Mouse (Mus musculus): ENCODE data around the gene Pcsk1n. TPM values are rescaled to one million over a fixed set of nuclear protein-coding genes. Genes with fewer than 3 reads are reported as not detected.
A peak's percentile ranks its signal among the peaks of the same experiment; 100 is the strongest.
"Not testable (repeated sequence)": the region's sequence is repeated elsewhere in the genome, so short reads cannot be mapped to it uniquely, and the experiment has no call there.

Pcsk1n gene
- 0.89 and 0.94 TPM in 2 replicates for polyA plus RNA-seq (2015; fragmentation: Nextera tagmentation; extraction: Ambion mirVana)

DNA sequence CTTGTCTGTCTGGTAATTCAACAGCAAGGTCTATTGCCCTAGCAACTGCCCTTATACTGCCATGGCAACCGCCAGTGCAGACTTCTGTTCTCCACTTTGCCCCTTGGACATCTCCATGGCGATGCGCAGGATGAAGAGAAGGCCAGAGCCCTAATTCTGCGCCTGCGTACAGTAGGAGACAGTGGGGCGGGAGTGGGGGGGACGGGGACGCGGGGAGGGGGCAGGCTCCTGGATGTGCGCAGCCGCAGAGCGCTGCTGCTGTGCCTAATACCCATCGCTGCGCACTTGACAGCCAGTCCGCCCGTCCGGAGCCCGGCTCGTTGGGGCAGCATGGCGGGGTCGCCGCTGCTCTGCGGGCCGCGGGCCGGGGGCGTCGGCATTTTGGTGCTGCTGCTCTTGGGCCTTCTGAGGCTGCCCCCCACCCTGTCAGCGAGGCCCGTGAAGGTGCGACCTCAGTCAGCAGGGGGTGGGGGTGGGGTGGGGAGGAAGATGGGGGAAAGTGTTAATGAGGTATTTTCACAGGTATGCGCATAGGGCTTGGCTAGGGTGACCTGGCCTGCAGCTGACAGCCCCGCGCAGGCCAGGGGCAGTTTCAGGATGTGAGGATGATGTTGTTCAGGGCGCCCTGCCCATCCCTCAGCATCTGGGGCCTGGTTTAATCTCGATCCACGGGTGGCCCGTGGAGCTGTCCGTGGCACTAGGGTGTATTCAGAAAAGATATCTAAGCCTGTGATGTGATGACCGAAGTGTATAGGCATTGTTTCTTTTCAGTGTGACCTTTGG, at the start of gene Pcsk1n:
Gene Pcsk1n (plus strand): TSS at position 222 of the 783 bp plus-strand sequence.
- Histone ChIP-seq H3K9me3 (no peaks in the 10 kb centered on the region), H3K27me3 (peaks cover 66% of the 10 kb centered on the region), H3K4me2 (replicated peaks) (peak within 1 kb of the TSS; percentile 56), H3K36me3 (no peaks in the 10 kb centered on the region), H3K4me1 (no peaks in the 10 kb centered on the region), H3K4me3 (peak within 1 kb of the TSS; percentile 30), H3K27ac (no peak within 1 kb of the TSS), H3K9ac (no peak within 1 kb of the TSS)
- no peak for ATAC-seq (ENCODE audit: low FRiP score, low read depth)
- WGBS: 20% methylated on average over 29 of the region's 40 CpGs

GRCm38 (mm10) chrX:7869826-7870225, 49.8 kb upstream of the Pcsk1n start:
- no peak for ATAC-seq (ENCODE audit: low FRiP score, low read depth)
- Histone ChIP-seq H3K9ac (no peak overlapping the region), H3K27me3 (no peaks in the 10 kb centered on the region), H3K4me1 (no peaks in the 10 kb centered on the region), H3K9me3 (no peaks in the 10 kb centered on the region), H3K4me2 (replicated peaks) (no peak overlapping the region), H3K4me3 (no peak overlapping the region), H3K27ac (no peak overlapping the region), H3K36me3 (peaks cover 35% of the 10 kb centered on the region)
- 41% methylated on average over 3 of the region's 3 CpGs for WGBS

DNA sequence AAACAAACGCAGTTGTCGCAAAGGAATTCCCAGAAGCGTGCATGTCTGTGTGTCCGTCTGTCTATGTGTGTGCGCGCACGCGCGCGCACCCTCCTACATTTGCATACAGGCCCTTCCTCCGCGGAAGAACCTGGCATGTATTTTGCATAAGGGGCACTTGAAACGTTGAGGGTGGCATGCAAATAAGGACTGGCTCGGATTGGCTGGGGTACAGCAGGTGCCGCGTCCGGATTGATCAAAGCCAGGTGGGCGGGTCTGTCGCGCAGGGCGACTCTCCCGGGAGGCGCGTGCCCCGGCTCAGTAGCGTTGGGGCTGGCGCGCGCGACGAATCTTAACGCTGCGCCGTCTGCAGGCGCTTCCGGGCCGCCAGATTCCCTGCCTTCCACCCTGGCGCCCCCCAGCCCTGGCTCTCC, 41.6 kb upstream of the Pcsk1n start, which contains the start of gene Pim2:
Gene Pim2 (plus strand): TSS at position 256 of the 413 bp plus-strand sequence.
- no peaks in the 10 kb centered on the region for H3K27me3 ChIP-seq
- H3K9ac ChIP-seq: peak within 1 kb of the TSS; percentile 60
- H3K36me3 ChIP-seq: peaks cover 18% of the 10 kb centered on the region
- no peaks in the 10 kb centered on the region for H3K9me3 ChIP-seq
- H3K4me3 ChIP-seq: peak within 1 kb of the TSS; percentile 46
- H3K27ac ChIP-seq: no peak within 1 kb of the TSS
- ATAC-seq (ENCODE audit: low FRiP score, low read depth): peak; percentile 80
- 7% methylated on average over 37 of the region's 38 CpGs for WGBS
- peaks cover 3% of the 10 kb centered on the region; the same call in 1 of the 2 replicates for H3K4me1 ChIP-seq
- H3K4me2 ChIP-seq (replicated peaks): peak within 1 kb of the TSS; percentile 89

GRCm38 (mm10) chrX:7878495-7878894, 41.1 kb upstream of the Pcsk1n start:
- ATAC-seq (ENCODE audit: low FRiP score, low read depth): peak; percentile 48
- Histone ChIP-seq H3K27ac (no peak overlapping the region), H3K4me3 (peak overlapping the region; percentile 46), H3K36me3 (peaks cover 16% of the 10 kb centered on the region), H3K4me2 (replicated peaks) (peak overlapping the region; percentile 89), H3K27me3 (no peaks in the 10 kb centered on the region), H3K9me3 (no peaks in the 10 kb centered on the region), H3K9ac (peak overlapping the region; percentile 60), H3K4me1 (peaks cover 3% of the 10 kb centered on the region; the same call in 1 of the 2 replicates)
- WGBS: 9% methylated on average over 21 of the region's 21 CpGs

GRCm38 (mm10) chrX:7879819-7880218, 39.8 kb upstream of the Pcsk1n start:
- no peak overlapping the region for H3K9ac ChIP-seq
- no peak overlapping the region for H3K27ac ChIP-seq
- peaks cover 3% of the 10 kb centered on the region; the same call in 1 of the 2 replicates for H3K4me1 ChIP-seq
- no peaks in the 10 kb centered on the region for H3K9me3 ChIP-seq
- H3K36me3 ChIP-seq: peaks cover 6% of the 10 kb centered on the region; the same call in 1 of the 2 replicates
- no peaks in the 10 kb centered on the region for H3K27me3 ChIP-seq
- ATAC-seq (ENCODE audit: low FRiP score, low read depth): peak; percentile 42; the same call in 1 of the 2 replicates
- peak overlapping the region; percentile 89 for H3K4me2 ChIP-seq (replicated peaks)
- WGBS: 7% methylated on average over 11 of the region's 11 CpGs
- H3K4me3 ChIP-seq: peak overlapping the region; percentile 8

DNA sequence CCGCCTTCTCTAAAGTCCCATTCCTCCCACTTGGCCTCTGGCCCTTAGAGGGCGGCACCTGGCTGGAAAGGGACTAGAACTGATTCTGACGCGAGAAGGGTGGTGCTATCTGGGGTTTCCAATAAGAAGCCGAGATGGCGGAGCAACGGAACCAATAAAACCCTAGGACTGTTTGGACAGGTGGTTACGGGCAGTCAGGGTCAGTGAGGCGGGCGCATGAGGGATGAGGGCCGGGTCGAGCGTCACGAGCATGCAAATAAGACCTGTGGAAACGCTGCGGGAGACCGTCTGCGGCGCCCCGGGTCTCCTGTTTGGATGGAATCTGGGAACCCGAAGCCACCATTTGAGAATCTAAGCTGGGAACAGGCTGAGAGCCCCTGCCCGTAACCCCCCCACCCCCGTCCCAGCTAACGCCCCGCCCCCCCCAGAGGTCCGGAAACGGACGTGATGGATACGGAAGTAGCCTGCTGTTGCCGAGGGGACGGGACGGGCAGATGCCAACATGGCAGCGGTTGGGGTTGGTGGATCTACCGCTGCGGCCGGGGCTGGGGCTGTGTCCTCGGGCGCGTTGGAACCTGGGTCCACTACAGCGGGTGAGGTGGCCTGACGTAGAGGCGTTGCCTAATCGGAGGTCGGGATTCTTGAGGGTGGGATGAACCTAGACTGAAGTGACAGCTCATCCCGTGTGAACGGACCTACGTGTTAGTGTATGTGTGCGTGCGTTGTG, 35.6 kb upstream of the Pcsk1n start, which contains the start of gene Slc35a2:
Gene Slc35a2 (plus strand): TSS at position 188 of the 727 bp plus-strand sequence.
- peak within 1 kb of the TSS; percentile 70 for H3K4me2 ChIP-seq (replicated peaks)
- WGBS: 12% methylated on average over 49 of the region's 49 CpGs
- H3K4me3 ChIP-seq: peak within 1 kb of the TSS; percentile 58
- H3K9me3 ChIP-seq: no peaks in the 10 kb centered on the region
- H3K27ac ChIP-seq: peak within 1 kb of the TSS; percentile 75; the same call in 1 of the 2 replicates
- peak; percentile 90 for ATAC-seq (ENCODE audit: low FRiP score, low read depth)
- peaks cover 3% of the 10 kb centered on the region; the same call in 1 of the 2 replicates for H3K4me1 ChIP-seq
- peak within 1 kb of the TSS; percentile 56 for H3K9ac ChIP-seq
- H3K36me3 ChIP-seq: peaks cover 3% of the 10 kb centered on the region; the same call in 1 of the 2 replicates
- no peaks in the 10 kb centered on the region for H3K27me3 ChIP-seq

DNA sequence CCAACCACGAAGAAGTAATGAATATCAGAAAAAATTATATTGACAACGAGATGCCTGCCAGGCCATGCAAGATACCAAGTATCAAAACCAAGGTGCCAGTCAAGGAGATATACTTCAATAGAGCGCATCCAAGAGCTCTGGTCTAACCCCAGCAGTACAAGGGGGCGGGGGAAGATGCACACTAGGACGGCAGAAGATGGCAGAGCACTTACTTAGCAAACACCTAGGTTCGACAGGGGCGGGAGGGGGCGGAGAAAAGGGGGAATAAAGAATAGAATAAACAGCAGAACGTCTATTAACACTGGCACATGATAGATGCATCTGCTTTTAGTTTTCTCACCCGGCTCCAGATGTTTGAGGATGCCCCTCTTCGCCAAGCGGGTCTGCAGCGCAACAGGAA, 21.4 kb upstream of the Pcsk1n start:
- H3K4me3 ChIP-seq: peak overlapping the region; percentile 56
- H3K4me1 ChIP-seq: peaks cover 6% of the 10 kb centered on the region; the same call in 1 of the 2 replicates
- ATAC-seq (ENCODE audit: low FRiP score, low read depth): no peak
- no peaks in the 10 kb centered on the region for H3K27me3 ChIP-seq
- peak overlapping the region; percentile 79; the same call in 1 of the 2 replicates for H3K27ac ChIP-seq
- peak overlapping the region; percentile 54 for H3K9ac ChIP-seq
- WGBS: 39% methylated on average over 13 of the region's 13 CpGs
- no peaks in the 10 kb centered on the region for H3K9me3 ChIP-seq
- H3K4me2 ChIP-seq (replicated peaks): peak overlapping the region; percentile 63
- H3K36me3 ChIP-seq: peaks cover 26% of the 10 kb centered on the region

GRCm38 (mm10) chrX:7898880-7899874, 20.4 kb upstream of the Pcsk1n start, which contains the start of the genes Pqbp1 and Timm17b:
Gene Pqbp1, minus strand, starts transcription at chrX:7899269.
Gene Timm17b, plus strand, starts transcription at chrX:7899357.
- ATAC-seq (ENCODE audit: low FRiP score, low read depth): peak; percentile 99
- Histone ChIP-seq H3K4me1 (peaks cover 6% of the 10 kb centered on the region; the same call in 1 of the 2 replicates), H3K36me3 (peaks cover 19% of the 10 kb centered on the region), H3K27ac (peak within 1 kb of the TSS; percentile 79), H3K9me3 (no peaks in the 10 kb centered on the region), H3K4me3 (peak within 1 kb of the TSS; percentile 56), H3K9ac (peak within 1 kb of the TSS; percentile 70), H3K4me2 (replicated peaks) (peak within 1 kb of the TSS; percentile 63), H3K27me3 (no peaks in the 10 kb centered on the region)
- WGBS: 18% methylated on average over 62 of the region's 62 CpGs

DNA sequence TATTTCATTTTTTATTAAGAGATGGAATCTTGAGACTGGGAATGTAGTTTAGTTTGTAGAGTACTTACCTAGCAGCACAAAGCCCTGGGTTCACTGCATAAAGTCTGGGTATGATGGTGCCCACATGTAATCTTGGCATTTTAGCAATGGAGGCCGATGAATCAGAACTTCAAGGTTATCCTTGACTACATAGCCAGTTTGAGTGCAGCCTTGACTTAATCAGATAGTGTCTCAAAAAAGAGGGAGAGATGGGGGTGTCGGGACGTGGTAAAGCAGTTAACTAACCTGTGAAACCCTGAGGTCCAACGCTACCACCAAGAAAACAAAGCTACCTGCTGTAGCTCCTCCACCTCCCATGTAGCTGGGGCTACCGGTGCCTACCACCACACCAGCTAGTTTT, 15.2 kb upstream of the Pcsk1n start:
- 86% methylated on average over 5 of the region's 5 CpGs for WGBS
- no peak for ATAC-seq (ENCODE audit: low FRiP score, low read depth)
- no peak overlapping the region for H3K4me3 ChIP-seq

GRCm38 (mm10) chrX:7907735-7908134, 11.9 kb upstream of the Pcsk1n start, which contains the start of gene Gm10491:
Gene Gm10491, minus strand, starts transcription at chrX:7907835.
- WGBS: 91% methylated on average over 5 of the region's 5 CpGs
- Histone ChIP-seq H3K27ac (no peak within 1 kb of the TSS), H3K9me3 (no peaks in the 10 kb centered on the region), H3K4me3 (no peak within 1 kb of the TSS), H3K36me3 (peaks cover 12% of the 10 kb centered on the region), H3K4me2 (replicated peaks) (no peak within 1 kb of the TSS), H3K27me3 (no peaks in the 10 kb centered on the region), H3K9ac (no peak within 1 kb of the TSS), H3K4me1 (no peaks in the 10 kb centered on the region)
- ATAC-seq (ENCODE audit: low FRiP score, low read depth): no peak

More for the DNA sequence above, 15.2 kb upstream of the Pcsk1n start:
- no peaks in the 10 kb centered on the region for H3K4me1 ChIP-seq
- no peak overlapping the region for H3K27ac ChIP-seq
- no peak overlapping the region for H3K9ac ChIP-seq
- H3K27me3 ChIP-seq: no peaks in the 10 kb centered on the region
- no peaks in the 10 kb centered on the region for H3K9me3 ChIP-seq
- H3K4me2 ChIP-seq (replicated peaks): no peak overlapping the region
- H3K36me3 ChIP-seq: peaks cover 12% of the 10 kb centered on the region

GRCm38 (mm10) chrX:7909242-7909641, 10.4 kb upstream of the Pcsk1n start, which contains the start of gene Gm10490:
Gene Gm10490, plus strand, starts transcription at chrX:7909542.
- not testable (repeated sequence) for H3K4me2 ChIP-seq (replicated peaks); H3K4me1 ChIP-seq; ATAC-seq (ENCODE audit: low FRiP score, low read depth); H3K9ac ChIP-seq; H3K27me3 ChIP-seq; H3K4me3 ChIP-seq; H3K27ac ChIP-seq; H3K9me3 ChIP-seq
- 93% methylated on average over 4 of the region's 4 CpGs for WGBS
- peaks cover 12% of the 10 kb centered on the region for H3K36me3 ChIP-seq
